Mouse (Mus musculus) heart, postnatal 0 days (tissue): ENCODE data around the gene Plg. TPM values are rescaled to one million over a fixed set of nuclear protein-coding genes. Genes with fewer than 3 reads are reported as not detected.

Source experiments
- ATAC-seq: fragments of 200-750 bp; cut with Nextera tagmentation; 2 replicates; pipeline ENCODE4 v1.8.0; 2017; ENCODE audit warnings: low read depth, moderate number of reproducible peaks, moderate library complexity; ENCODE audit not compliant: insufficient read depth
- DNase-seq: peaks from one replicate; pipeline ENCODE4 v3.0.0-alpha.2; 2016; ENCODE audit warnings: low spot score
- H3K27ac ChIP-seq: fragments of 300-500 bp; sonication (generic); 2 replicates; pipeline ENCODE4 v1.5.1; 2014; ENCODE audit warnings: low read depth, mild to moderate bottlenecking
- H3K27me3 ChIP-seq: fragments of 300-500 bp; sonication (generic); 2 replicates; pipeline ENCODE4 v1.6.1; 2014; ENCODE audit warnings: low read length, mixed read lengths; ENCODE audit not compliant: control insufficient read depth, insufficient read depth
- H3K36me3 ChIP-seq: fragments of 300-500 bp; sonication (generic); replicated peaks from 2 replicates; pipeline ENCODE4 v1.6.1; 2014; ENCODE audit warnings: low read length, mixed read lengths; ENCODE audit not compliant: control insufficient read depth, insufficient read depth
- H3K4me1 ChIP-seq: fragments of 300-500 bp; sonication (generic); 2 replicates; pipeline ENCODE4 v1.6.1; 2014; ENCODE audit warnings: antibody characterized with exemption; ENCODE audit not compliant: control insufficient read depth, insufficient read depth
- H3K4me2 ChIP-seq: fragments of 300-500 bp; sonication (generic); 2 replicates; pipeline ENCODE4 v1.6.1; 2014; ENCODE audit warnings: low read depth, mild to moderate bottlenecking, low read length, moderate library complexity
- H3K4me3 ChIP-seq: fragments of 300-500 bp; sonication (generic); 2 replicates; pipeline ENCODE4 v1.5.1; 2014; ENCODE audit warnings: low read depth, low read length
- H3K9ac ChIP-seq: fragments of 300-500 bp; sonication (generic); replicated peaks from 2 replicates; pipeline ENCODE4 v1.6.1; 2014; ENCODE audit warnings: low read depth, low read length, mixed read lengths
- H3K9me3 ChIP-seq: fragments of 300-500 bp; sonication (generic); replicated peaks from 2 replicates; pipeline ENCODE4 v1.6.1; 2016; ENCODE audit warnings: low read length; ENCODE audit not compliant: control insufficient read depth
- CTCF ChIP-seq: IDR thresholded peaks from 2 replicates; pipeline ENCODE4 v1.5.1; 2016; ENCODE audit warnings: antibody characterized with exemption, control low read depth, low read depth
- EP300 ChIP-seq: IDR thresholded peaks from 2 replicates; pipeline ENCODE4 v1.6.1; 2016; ENCODE audit warnings: antibody characterized with exemption, low read depth
- WGBS: fragments of 180-500 bp; shearing (Covaris S2); extraction: QIAGEN DNeasy Blood & Tissue Kit; methylation state at CpG from one replicate; pipeline ENCODE4 v1.1.7; 2014; 5-methylcytosine and 5-hydroxymethylcytosine counted together
- polyA plus RNA-seq: library from polyadenylated mRNA; unstranded; fragments of >200 nt; fragmentation: Nextera tagmentation; extraction: Ambion mirVana; gene quantifications from 2 replicates; pipeline ENCODE4 v1.2.1, GENCODE M21; 2015
- total RNA-seq: library from RNA; depleted of rRNA; stranded (reverse); fragments of >200 nt; gene quantifications from 2 replicates; pipeline ENCODE4 v1.2.3, GENCODE M21; 2014; ENCODE audit warnings: low replicate concordance

The Plg gene
- total and polyA plus RNA-seq, 2 experiments from 2014 or later, result 0.38 TPM; not detected in 1

DNA sequence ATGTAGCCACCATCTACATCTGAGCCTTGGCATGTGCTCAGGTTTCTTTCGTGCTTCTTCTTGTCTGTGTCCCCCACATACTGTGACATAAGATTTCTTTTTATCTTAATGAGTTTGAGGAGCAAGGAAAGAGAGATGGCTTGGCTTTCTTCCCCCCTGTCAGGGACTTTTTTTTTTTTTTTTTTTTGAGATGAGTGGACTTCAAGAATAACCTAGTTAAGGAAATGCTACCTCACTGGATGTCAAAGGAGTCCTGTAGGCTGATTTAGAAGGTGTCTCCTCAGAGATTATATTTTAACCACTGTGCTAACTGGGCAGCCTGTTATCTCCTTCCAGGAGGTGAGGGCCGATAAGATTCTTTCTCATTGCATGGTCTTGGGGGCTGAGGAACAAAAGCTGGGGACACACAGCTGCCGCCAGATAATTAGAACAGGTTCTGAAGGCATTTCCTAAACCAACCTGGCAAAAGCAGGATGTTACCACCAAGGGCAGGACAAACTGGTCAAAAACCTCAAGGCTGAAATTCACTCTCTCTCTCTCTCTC is 4.7 kb upstream of the Plg start:
- Histone ChIP-seq H3K4me3 (no peak overlapping the region), H3K9ac (no peak overlapping the region), H3K4me1 (0 out of 2 replicates have a peak, but pooled peaks cover 4% of the 10 kb centered on the region), H3K9me3 (no peaks in the 10 kb centered on the region), H3K36me3 (no peaks in the 10 kb centered on the region), H3K27ac (no peak overlapping the region), H3K27me3 (no peaks in the 10 kb centered on the region), H3K4me2 (no peak overlapping the region)
- DNase-seq (no peak), ATAC-seq (no peak)
- WGBS, result 50% methylated on average over 3 of the region's 3 CpGs
- TF ChIP-seq CTCF (no peak), EP300 (no peak)

DNA sequence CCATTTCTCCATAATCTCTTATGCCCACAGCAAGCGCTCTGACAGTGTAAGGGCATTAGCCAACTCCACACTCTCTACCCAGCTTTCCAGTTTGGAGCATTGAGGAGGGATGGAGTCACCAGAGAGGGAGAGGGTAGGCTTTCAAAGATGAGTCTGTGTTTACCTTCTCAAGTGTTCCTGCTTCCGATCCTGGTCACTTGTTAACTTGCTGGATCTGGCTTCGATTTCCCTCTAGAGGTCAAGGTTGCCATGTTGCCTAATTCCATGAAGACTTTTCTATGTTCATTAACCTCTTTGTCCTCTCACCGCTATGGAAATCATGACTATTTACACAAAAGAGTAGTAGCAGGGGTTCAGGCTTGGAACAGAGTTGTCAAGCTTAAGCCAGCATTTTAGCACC is 1.9 kb downstream of the Plg start:
- Histone ChIP-seq H3K36me3 (no peaks in the 10 kb centered on the region), H3K9ac (no peak overlapping the region), H3K27me3 (0 out of 2 replicates have a peak, but pooled peaks cover 3% of the 10 kb centered on the region), H3K4me2 (no peak overlapping the region), H3K4me1 (no peaks in the 10 kb centered on the region), H3K4me3 (no peak overlapping the region), H3K27ac (no peak overlapping the region), H3K9me3 (no peaks in the 10 kb centered on the region)
- ATAC-seq, result no peak
- DNase-seq, result no peak
- TF ChIP-seq CTCF (no peak), EP300 (no peak)
- 88% methylated on average over 4 of the region's 4 CpGs for WGBS

DNA sequence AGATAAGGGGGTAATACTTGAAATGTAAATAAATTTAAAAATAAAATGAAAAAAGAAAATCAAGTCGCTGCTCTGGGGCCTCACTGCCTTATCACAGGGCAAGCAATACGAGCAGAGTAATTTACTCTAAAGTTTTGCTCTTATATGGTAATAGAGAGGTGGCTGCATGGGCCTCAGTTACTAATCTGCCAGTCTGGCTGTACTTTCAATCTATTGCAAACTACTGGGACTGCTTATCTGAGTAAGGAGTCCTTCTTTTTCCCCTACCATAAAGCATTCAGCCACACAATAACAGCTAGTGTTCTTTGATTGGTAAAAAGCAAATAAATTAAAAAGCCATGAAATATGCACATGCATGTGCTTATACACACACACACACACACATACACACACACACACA is 3.2 kb downstream of the Plg start:
- 63% methylated on average over 2 of the region's 2 CpGs for WGBS
- H3K27ac ChIP-seq, result no peak overlapping the region

DNA sequence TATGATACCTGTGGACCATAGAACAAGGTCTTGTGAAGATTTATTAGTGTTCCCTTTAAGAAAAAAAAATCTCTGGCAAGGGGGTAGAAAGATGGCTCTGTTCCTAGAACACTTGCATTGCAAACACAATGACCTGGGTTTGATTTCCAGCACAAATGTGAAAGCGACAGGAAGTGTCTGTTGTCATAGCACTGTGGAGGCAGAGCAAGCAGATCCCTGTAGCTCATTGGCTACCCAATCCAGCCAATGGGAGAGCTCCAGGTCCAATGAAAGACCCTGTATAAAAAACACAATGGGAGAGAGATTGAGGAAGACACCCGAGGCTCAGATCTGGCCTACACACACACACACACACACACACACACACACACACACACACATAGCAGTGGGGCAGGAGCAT is 4.1 kb downstream of the Plg start:
- no peak overlapping the region for H3K4me3 ChIP-seq
- no peak for TF ChIP-seq CTCF
- TF ChIP-seq EP300, result no peak
- DNase-seq (no peak), ATAC-seq (no peak)
- H3K9ac ChIP-seq, result no peak overlapping the region
- H3K27me3 ChIP-seq, result 0 out of 2 replicates have a peak, but pooled peaks cover 3% of the 10 kb centered on the region
- H3K9me3 ChIP-seq, result no peaks in the 10 kb centered on the region
- no peak overlapping the region for H3K4me2 ChIP-seq
- no peaks in the 10 kb centered on the region for H3K36me3 ChIP-seq
- no peaks in the 10 kb centered on the region for H3K4me1 ChIP-seq
- no peak overlapping the region for H3K27ac ChIP-seq
- WGBS, result 48% methylated on average over 2 of the region's 2 CpGs

More for the DNA sequence above, 3.2 kb downstream of the Plg start:
- H3K4me1 ChIP-seq, result no peaks in the 10 kb centered on the region
- H3K27me3 ChIP-seq, result 0 out of 2 replicates have a peak, but pooled peaks cover 3% of the 10 kb centered on the region
- H3K36me3 ChIP-seq, result no peaks in the 10 kb centered on the region
- ATAC-seq (no peak), DNase-seq (no peak)
- no peak overlapping the region for H3K9ac ChIP-seq
- H3K4me3 ChIP-seq, result no peak overlapping the region
- no peak overlapping the region for H3K4me2 ChIP-seq
- no peaks in the 10 kb centered on the region for H3K9me3 ChIP-seq
- TF ChIP-seq EP300 (no peak), CTCF (no peak)

DNA sequence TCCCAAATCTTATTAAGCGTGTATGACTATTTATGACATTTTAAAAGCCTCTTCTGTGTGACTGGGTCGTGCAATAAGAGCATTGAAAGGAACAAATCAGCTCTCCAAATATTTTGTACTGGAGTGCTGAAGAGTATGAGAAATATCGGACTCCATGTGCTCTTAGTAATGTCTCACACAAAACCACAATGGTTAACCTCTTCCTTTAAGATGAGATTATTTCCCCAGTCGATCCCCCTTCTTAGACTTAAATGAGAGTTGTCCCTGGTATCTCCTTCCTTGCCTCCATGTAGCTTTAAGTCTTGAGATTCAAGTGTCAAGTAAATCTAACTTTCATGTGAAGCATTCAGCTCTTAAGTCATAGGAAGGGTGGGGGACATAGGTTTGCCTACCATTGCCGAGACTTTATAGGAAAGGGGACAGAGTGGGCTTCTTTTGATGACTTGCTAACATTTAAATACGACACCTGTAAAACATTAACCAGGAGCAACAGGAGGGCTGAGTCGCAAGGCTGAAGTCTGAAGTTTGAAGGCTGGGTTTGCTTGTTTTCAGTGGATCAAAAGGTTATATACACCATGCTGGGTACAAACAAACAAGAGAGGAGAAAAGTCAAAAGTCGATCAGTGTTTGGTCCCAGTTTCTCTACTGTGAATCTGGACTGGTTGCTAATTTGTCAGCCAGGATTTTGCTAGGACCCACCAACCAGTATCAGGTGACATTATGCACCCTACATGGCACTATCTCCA is 6.8 kb downstream of the Plg start:
- TF ChIP-seq CTCF, result no peak
- no peak for TF ChIP-seq EP300
- 75% methylated on average over 8 of the region's 8 CpGs for WGBS
- no peak overlapping the region for H3K27ac ChIP-seq
- no peaks in the 10 kb centered on the region for H3K36me3 ChIP-seq
- no peak overlapping the region for H3K9ac ChIP-seq
- no peak overlapping the region for H3K4me2 ChIP-seq
- DNase-seq, result no peak
- no peaks in the 10 kb centered on the region for H3K4me1 ChIP-seq
- H3K27me3 ChIP-seq, result 0 out of 2 replicates have a peak, but pooled peaks cover 1% of the 10 kb centered on the region
- no peak overlapping the region for H3K4me3 ChIP-seq
- no peak for ATAC-seq
- H3K9me3 ChIP-seq, result no peaks in the 10 kb centered on the region
